Mouse (Mus musculus): Measurements from ENCODE around the gene E130309D02Rik.

- TF ChIP-seq CTCF (IDR thresholded peaks at IDR 0.05; ENCODE audit: insufficient read depth, low read depth, low read length) (no peak), POLR2A (IDR thresholded peaks at IDR 0.05; ENCODE audit: insufficient read depth, low read depth, low read length) (no peak)
These were observed 13.9 kb downstream of the E130309D02Rik start for GRCm38 (mm10) chr5:143301296-143301695.
